Mouse (Mus musculus): ENCODE measurements at regions not wholly inside any gene's neighbourhood (a gene's known extent, or its start where the extent isn't known, plus 50 kb on each side); places are given as distances from the start of the nearest gene placed in this dataset.

DNA sequence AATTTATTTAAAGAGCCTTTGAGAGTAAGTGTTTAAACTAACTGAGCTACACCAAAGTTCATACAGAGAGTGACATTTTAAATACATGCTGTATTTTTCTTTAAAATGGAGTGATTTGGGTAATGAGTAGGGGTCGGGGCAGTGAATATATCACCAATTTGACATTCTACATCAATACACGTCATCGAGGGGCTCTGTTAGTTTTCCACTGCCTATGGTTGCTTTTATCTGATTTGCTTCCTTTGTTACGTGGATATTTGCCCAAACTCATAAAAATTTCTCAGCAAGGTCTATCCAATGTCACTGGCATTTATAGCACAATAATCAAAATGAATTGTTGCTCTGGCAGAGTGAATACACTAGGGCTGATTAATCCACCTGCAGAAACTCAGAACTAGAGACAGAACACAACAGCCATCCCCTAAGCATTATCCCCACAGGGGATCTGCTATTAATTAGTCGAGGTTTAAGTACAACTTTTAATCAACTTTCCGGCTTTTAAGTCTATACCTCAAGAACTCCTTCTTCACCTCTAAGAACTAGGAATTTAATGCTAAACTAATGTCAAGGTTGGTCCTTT is 400.1 kb upstream of the Sptlc3 start:
- no peak for ATAC-seq (replicated peaks; ENCODE audit: poor library complexity)

DNA sequence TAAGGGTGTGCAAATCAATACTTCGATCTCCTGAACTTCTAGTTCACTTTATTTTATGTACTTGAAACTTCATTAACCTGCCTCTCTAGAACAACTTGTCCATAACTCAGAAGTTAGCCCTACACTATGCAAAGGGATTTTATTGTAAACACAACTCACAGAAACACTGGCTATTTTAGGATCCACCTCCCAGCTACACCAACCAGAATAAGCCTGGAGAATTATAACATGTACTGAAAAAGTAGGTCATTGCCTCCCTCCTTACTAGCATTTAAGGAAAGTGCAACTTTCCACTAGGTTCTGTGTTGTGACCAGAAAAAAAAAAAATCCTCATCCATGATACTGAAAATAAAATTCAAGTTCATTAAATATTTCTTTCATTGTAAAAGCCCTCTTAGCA is 382.0 kb upstream of the Sptlc3 start:
- ATAC-seq (replicated peaks; ENCODE audit: poor library complexity) = no peak

GRCm38 (mm10) chr2:139114523-139114922 is 379.2 kb upstream of the Sptlc3 start:
- ATAC-seq (replicated peaks; ENCODE audit: poor library complexity) = no peak

DNA sequence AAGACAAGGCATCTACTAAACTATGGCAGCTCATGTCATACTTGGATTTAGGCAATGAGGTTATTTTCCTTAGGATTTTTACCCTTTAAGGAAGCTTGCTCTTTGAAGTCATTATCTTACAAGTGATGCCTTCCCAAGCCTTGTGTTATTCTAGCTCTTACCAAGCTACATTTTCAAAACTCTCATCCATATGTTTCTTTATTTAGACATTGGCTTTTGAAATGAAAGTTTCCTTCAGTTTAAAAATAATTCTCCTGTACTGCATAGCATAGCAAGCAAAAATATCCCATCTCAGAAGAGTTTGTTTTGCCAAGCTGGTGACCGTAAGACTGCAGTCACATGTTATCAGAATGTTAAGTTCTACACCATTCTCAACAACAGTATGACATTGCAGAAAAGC is 372.8 kb upstream of the Sptlc3 start:
- no peak for ATAC-seq (replicated peaks; ENCODE audit: poor library complexity)

DNA sequence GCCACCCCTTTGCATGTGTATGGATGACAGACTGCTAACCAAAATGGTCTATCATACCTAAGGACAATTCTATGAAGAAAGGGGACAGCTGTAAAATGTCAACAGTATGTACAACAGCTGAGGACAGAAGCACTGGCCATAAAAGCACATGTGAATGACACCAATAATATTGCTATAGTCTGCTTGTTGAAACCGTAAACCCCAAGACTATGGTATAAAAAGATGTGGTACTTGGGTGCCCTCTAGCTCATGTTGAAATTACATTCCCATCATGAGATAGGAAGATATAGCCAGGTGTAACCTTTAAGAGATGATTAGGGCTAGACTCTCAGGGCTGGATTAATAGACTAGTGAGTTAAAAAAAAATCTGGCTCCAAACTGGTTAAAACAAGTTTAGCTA is 361.6 kb upstream of the Sptlc3 start:
- no peak for ATAC-seq (replicated peaks; ENCODE audit: poor library complexity)

DNA sequence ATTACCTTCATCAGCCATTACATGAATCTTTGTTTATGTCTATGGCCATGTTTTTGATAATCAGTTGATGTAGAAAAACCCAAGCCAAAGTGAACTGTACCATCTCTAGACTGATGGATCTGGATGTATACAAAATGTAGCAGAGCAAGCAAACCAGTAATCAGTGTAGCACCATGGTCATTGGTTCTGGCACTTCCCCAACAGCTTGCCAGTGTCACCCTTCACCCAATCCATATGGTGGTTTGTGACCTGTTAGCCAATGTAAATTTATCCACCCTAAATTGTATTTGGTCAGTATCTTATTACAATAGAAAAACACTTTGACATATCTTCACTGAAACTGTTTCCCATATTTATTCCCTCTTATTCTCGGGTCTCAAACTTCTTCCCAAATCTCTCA is 346.7 kb upstream of the Sptlc3 start:
- ATAC-seq (replicated peaks; ENCODE audit: poor library complexity) = no peak

- ATAC-seq (replicated peaks; ENCODE audit: poor library complexity) = no peak
Measured at GRCm38 (mm10) chr2:139179641-139180040, 314.1 kb upstream of the Sptlc3 start.

DNA sequence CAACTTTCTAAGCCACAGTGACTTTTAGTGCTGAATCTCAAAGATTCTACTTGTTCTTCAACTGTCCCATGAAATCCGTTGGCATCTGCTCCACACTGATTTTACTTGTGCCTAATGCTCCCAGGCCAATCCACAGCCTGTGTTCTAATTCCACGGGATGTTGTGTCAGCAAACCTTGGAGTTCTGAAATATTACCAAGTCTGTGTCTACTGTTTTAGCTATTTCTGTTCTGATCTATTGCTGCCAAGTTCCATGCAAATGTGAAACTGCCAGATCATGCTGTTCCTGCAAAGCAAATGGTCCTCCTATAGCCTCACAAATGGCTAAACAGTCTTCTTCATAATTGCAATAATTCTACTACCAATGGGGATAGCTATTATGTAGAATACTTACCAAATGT is 295.4 kb upstream of the Sptlc3 start:
- ATAC-seq (replicated peaks; ENCODE audit: poor library complexity) = no peak

GRCm38 (mm10) chr2:139207649-139208048 is 286.1 kb upstream of the Sptlc3 start:
- ATAC-seq (replicated peaks; ENCODE audit: poor library complexity) = no peak

- no peak for ATAC-seq (replicated peaks; ENCODE audit: poor library complexity)
Measured at GRCm38 (mm10) chr2:139220757-139221400, 272.8 kb upstream of the Sptlc3 start.

DNA sequence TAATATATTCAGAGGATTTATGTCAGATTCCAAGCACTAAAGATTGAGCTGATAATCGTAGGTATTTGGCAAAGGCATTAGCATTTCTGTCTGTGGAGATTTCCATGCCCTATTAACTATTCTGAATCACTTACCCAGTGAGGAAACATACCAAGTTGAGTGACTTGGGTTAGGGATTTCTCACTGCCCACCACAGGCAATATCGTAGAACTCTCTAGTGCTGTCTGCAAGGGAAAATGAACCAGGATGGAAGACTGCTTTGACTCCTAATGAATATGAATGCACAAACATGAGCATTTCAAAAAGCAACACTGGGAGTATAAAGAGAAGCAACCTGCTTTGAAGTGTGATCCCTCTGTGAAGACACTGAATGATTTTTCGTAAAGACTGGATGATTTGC is 263.3 kb upstream of the Sptlc3 start:
- no peak for ATAC-seq (replicated peaks; ENCODE audit: poor library complexity)

GRCm38 (mm10) chr2:139250138-139250537 is 243.6 kb upstream of the Sptlc3 start:
- ATAC-seq (replicated peaks; ENCODE audit: poor library complexity) = no peak

- ATAC-seq (replicated peaks; ENCODE audit: poor library complexity) = no peak
Measured at GRCm38 (mm10) chr2:139267119-139267518, 226.6 kb upstream of the Sptlc3 start.

DNA sequence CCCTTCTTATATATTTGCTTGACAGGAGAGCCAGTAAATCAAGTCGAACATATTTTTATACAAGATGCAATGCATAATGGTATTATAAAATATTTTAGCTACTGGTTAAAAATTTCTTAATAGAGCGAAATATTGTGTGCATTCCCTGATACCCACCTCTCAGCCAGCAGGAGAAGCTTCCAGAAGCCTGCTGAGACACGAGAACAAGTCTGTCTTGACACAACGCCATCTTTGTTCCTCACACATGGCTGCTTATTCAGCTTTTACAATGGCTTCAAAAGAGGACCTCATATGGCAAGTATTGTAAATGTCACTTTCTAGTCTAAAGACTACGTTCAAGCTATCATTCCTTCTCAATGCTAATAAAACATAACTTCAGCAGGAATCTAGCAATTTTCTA is 217.1 kb upstream of the Sptlc3 start:
- ATAC-seq (replicated peaks; ENCODE audit: poor library complexity) = no peak

DNA sequence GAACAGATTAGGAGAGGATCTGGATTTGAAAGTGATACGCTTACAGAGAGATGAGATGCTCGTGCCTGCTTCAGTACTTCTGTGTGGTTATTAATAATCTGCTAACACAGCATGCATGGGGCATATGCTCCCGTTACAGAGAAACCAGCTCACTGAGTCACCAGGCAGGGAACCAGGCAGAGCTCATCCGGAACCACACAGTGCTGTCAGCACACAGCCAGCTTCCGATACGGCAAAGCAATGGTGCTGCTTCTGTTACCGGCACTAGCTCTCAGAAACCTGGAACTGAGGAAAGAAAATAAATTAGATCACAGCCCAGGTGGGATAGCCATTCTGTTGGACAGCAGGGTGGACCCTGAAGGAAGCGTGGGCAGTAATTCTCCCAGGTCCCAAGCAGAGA is 216.1 kb upstream of the Sptlc3 start:
- ATAC-seq (replicated peaks; ENCODE audit: poor library complexity) = no peak

- ATAC-seq (replicated peaks; ENCODE audit: poor library complexity) = no peak
Measured at GRCm38 (mm10) chr2:139281056-139281455, 212.7 kb upstream of the Sptlc3 start.

GRCm38 (mm10) chr2:139284315-139284714 is 209.4 kb upstream of the Sptlc3 start:
- ATAC-seq (replicated peaks; ENCODE audit: poor library complexity) = no peak

- ATAC-seq (replicated peaks; ENCODE audit: poor library complexity) = no peak
Measured at GRCm38 (mm10) chr2:139286446-139286845, 207.3 kb upstream of the Sptlc3 start.

GRCm38 (mm10) chr2:139298541-139299152 is 195.1 kb upstream of the Sptlc3 start:
- ATAC-seq (replicated peaks; ENCODE audit: poor library complexity) = no peak

DNA sequence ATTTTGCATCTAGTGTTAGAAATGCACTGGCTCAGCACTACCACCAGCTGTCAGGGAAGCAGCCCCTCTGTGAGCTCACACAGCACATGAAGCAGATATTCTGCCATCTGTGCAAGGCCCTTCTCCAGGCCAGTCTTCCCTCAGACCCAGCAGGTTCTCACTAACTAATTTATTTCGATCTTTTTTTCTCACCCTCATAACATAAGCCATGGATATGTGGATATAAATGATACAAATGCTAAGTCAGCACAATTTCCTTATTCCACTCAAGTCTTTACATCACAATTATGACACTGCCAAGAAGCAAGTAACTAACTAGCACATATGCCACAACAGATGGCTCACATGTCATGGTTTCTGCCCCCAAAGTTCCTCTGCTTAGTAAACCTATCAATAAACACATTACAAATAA is 182.3 kb upstream of the Sptlc3 start:
- ATAC-seq (replicated peaks; ENCODE audit: poor library complexity) = no peak

DNA sequence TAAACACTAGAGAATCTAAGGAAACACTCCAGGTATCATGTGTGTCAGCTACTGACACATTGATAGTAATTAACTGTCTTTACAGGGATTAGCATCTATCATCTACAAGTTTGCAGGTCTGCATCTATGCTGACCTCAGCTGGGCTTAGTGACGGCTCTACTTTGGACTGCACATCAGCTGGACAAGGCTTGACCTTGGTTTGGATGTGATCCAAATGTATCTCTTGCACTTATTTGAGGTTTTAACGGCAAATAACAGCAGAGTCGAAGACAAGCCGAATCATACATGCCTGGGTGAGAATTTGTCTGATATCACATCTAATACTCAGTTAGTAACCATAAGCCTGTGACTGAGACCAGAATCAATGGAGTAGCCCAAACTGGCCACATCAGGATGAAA is 181.7 kb upstream of the Sptlc3 start:
- ATAC-seq (replicated peaks; ENCODE audit: poor library complexity) = no peak

DNA sequence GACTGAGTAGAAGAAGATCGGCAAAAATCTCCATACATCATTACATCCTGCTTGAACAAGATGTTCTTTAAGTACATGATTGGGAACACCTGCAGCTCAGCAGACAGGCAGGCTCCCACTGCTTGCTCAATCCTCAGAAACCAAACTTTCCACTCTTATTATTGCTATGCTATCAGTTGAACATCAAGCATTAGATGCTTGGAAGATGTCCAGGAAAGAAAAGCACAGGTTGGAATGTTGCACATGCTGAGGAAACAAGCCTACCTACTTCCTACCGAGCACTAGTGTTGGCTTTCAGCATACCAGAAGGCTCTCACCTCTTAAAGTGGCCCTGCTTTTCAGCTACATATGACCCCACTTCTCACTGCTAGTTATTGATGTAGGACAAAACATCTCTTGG is 171.2 kb upstream of the Sptlc3 start:
- no peak for ATAC-seq (replicated peaks; ENCODE audit: poor library complexity)

DNA sequence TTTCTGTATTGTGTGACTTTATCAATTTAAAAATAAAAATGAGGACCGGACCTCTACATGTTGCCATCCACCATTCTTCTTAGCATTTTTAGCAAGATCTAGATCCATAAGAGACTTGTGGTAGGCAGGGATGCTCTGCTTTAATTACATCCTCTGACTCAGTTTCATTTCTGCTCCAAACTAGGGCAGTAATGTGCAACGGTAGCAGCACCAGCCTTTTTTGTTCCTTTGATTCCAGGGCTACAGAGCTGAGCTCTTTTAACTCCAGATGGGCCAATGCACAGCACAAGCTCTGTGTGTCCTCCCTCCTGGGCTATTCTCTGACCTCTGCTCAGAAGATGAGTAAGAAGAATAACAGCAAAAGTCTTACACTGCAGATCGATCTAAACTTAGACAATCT is 168.2 kb upstream of the Sptlc3 start:
- ATAC-seq (replicated peaks; ENCODE audit: poor library complexity) = no peak

Measured in megakaryocyte progenitor cell, adult 5-6 weeks (primary cell).